Mouse (Mus musculus) large intestine, adult 2 months (tissue): ENCODE measurements around the gene Cpt1a. TPM values are rescaled to one million over a fixed set of nuclear protein-coding genes. Genes with fewer than 3 reads are reported as not detected.

ENCODE experiments used
- DNase-seq: peaks from one replicate; pipeline ENCODE4 v3.0.0-alpha.2; 2012; ENCODE audit warnings: low read depth, low spot score
- WGBS: fragments of 180-500 bp; shearing (Covaris S2); methylation state at CpG from one replicate; pipeline ENCODE4 v1.1.7; 2018; 5-methylcytosine and 5-hydroxymethylcytosine counted together
- polyA plus RNA-seq: library from polyadenylated mRNA; depleted of rRNA; stranded (reverse); fragments of >200 nt; gene quantifications from 2 replicates; pipeline ENCODE4 v1.2.3, GENCODE M21; 2012; rRNA removed

Cpt1a gene
- polyA plus RNA-seq, 1 experiment: 50.5 TPM

DNA sequence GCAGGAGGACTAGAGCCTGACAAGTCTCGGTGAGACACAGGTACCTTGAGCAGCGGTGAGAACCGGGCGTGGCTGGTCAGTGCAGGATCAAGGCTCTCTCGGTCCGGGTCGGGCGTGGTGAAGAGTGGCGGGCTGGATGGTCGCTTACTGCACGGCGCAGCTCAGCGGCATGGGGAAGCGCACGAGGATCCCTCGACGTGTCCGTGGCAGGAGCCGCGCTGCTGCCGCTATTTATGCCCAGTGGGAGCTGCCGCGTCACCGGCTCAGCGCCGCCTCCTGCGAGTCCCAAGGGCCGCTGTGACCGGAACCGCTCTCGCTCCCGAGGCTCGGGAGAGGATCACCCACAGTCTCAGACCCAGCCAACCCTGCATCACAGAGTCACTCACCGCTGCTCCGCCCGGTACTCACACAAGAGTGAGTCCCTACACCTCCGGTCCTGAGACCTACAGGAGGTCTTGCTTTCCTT is 92.2 kb downstream of the Cpt1a start, which contains the start of gene Gal:
Gene Gal, minus strand, starts transcription at position 277 of the 466 bp plus-strand sequence.
- no peak for DNase-seq
- 3% methylated on average over 37 of the region's 37 CpGs for WGBS

DNA sequence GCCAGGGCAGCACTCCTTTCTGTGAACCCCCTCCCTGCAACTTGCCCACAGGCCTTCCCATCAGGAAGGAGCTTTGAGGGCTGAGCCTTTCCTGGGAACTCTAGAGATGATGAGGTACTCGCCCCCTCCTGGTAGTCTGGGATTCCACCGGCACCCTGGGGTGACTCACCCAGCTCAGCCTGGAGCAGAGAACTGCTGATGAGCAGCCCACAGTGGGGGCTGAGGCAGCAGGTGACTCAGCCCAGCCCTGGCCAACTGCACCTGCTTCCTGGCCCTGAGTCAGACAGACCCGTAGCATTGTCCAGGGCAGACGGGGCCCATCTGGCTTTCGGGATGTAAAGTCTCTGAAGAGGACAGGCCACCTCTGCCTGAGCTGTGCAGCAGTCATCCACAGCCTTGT is 97.1 kb downstream of the Cpt1a start:
- DNase-seq: no peak

DNA sequence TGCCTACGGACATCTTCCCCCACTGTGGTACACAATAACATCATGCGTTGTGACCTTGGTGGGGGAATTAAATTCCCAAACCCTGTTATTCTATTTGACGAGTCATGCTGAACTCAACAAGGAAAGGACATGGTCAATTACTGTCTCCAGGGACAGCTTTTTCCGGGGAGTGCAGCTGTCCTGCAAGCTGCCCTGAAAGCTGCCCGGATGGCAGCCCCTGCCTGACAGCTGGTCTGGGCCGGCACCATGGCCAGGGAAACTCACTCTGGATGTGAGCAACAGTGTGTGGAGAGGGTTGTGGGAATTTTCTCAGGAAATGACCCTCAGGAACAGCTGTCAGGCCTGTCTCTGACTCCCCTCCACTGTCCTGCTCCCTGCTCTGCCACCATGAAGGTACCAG is 100.4 kb downstream of the Cpt1a start:
- 77% methylated on average over 6 of the region's 6 CpGs for WGBS
- DNase-seq: no peak

More for the DNA sequence above, 97.1 kb downstream of the Cpt1a start:
- 19% methylated on average over 5 of the region's 5 CpGs for WGBS

DNA sequence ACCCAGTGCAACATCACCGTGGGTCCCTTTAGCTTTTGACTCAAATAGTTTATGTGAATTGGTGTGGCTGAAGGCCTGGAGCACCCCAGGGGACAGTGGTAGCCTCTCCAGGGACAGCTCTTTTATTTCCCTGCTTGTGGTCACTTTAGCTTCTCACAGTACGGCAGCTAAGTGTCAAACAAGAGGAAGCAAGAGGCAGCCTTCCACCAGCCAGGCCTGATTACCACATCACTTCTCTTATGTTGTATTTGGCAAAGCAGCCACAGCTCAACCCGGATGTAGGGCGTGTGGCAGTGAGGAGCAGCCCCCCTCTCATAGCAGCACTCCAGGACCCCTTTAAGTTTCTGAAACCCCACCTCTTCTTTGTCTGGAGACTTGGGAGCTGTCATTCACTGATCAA is 100.8 kb downstream of the Cpt1a start:
- WGBS: 56% methylated on average over 4 of the region's 4 CpGs
- DNase-seq: no peak

DNA sequence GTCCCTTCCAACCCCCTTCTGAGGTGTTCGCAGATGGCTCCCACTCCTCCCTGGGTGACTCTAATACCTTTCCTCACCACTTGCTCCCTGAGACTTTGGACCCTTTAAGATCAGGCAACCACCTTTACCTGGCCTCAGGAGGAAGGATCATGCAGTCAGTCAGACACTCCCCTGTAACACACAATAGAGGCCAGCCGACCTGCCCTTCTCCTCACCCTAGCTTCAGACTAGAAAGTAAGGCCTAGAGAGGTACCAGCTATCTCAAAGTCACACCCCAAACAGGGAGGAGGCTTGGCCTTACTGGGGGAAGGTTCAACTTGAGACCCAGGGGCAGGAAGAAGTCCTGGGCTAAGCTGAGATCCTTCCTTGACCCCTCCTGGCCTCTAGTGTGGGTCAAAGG is 102.1 kb downstream of the Cpt1a start:
- DNase-seq: no peak
- 57% methylated on average over 2 of the region's 2 CpGs for WGBS

DNA sequence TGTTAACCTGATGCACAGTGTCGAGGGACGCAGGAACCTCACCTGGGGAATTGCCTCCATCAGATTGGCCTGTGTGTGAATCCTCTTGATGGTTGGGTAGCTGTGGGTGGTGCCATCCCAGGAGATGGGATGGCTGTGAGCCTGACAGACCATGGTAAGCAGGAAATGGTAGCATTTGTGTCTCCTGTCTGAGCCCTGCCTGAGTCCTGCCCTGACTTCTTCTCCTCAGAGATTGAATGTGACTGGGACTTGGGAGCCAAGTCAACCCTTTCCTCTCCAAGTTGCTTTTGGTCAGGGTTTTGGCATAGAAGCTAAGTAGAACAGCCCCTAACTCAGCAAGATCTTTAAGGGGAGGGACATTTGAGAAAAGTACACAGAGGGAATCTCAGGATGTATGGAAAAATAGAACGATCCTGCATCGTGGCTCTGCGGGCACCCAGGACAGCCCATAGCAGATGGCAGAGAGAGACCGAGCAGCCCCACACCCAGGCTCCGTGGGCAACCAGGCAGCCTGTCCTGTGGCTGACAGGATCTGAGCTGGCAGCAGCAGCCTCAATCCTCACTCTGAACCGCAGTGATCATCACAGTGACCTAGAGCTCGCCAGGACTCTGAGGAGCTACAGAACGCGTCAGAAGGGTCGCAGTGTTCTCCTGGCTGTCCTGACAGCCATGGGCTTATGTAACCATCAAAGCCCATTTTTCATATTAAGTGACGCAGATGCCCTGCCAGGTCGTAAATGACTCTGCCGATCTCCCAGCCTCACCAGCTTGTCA is 106.1 kb downstream of the Cpt1a start:
- 80% methylated on average over 15 of the region's 15 CpGs for WGBS

DNA sequence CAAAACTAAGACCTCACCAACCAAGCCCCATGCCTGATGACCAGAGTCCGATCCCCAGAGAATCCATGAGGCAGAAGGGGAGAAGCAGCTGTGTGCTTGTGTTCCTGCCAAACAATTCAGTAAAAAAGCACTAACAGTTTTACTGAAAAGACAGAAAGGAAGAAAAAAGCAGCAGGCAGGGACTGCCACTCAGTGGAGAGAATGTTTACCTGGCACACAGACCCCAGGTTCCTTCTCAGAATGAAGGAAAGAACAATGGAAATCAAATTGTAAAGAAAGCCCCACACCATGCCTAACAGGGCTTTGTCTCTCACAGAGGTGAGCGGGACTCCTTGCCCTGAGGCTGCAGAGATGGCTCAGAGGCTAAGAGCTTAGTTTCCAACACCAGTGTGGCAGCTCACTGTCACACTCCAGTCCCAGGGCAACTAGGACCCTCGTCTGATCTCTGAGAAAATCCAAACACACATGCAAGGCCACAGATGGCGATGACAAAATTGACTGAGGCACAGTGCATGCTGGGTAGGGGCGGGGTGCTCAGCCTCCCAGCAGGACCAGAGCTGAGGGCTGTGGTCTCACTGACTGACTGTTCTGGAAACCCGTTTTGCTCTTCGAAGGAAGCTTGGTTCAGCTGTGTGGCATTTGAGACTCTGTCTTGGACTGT is 107.2 kb downstream of the Cpt1a start:
- no peak for DNase-seq
- 61% methylated on average over 7 of the region's 7 CpGs for WGBS

More for the DNA sequence above, 106.1 kb downstream of the Cpt1a start:
- DNase-seq: no peak

DNA sequence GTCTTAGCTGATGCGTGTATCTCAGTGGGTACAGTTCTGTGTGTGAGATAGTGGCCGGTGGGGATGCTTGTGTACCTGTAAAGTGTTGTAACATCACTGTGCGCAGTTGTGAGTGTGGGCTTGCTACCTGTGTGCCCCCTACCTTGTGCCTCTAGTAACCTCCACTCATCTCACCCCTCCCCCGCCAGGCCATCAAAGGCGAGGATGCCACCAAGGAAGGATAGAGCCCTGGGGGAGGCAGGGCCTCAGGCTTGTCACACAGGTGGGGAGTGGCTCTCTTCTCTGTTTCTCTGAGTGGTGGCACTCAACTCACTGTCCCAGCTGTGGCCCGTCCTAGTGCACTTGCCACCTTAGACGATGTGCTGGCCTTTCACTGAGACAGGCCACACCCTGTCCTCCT is 108.9 kb downstream of the Cpt1a start:
- 74% methylated on average over 7 of the region's 7 CpGs for WGBS
- DNase-seq: no peak

DNA sequence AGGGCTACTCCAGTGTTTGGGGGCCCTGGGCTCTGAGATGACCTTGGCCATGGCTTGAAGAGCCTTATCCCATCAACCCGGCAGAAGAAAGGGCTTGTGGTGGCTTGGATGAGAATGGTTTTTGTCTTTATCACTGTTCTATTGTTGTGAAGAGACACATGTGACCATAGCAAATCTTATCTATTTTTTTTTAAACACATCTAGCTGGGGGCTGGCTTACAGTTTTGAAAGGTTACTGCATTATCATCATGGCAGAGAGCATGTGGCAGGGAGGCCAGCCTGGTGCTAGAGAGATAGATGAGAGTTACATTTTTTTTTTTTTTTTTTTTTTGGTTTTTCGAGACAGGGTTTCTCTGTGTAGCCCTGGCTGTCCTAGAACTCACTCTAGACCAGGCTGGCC is 109.8 kb downstream of the Cpt1a start:
- no peak for DNase-seq
- WGBS: 87% methylated on average over 2 of the region's 2 CpGs

DNA sequence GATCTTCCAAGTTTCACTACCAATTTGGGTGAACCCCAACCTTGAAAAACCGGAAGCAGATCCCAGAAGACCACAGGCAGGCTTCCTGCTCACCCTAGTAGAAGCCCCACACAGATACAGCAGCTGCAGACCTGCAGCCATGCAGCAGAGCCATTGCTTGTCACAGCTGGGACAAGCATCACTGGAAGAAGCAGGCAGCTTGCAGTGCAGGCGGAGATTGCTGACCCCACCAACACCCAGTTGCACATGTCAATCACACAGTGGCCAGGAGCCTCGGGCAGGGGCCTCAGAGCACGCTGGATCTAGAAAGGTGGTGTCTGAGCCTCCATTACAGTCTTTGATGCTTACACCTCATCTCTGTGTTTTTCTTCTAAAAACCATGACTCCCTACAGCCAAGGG is 112.0 kb downstream of the Cpt1a start:
- 65% methylated on average over 4 of the region's 4 CpGs for WGBS
- DNase-seq: no peak

DNA sequence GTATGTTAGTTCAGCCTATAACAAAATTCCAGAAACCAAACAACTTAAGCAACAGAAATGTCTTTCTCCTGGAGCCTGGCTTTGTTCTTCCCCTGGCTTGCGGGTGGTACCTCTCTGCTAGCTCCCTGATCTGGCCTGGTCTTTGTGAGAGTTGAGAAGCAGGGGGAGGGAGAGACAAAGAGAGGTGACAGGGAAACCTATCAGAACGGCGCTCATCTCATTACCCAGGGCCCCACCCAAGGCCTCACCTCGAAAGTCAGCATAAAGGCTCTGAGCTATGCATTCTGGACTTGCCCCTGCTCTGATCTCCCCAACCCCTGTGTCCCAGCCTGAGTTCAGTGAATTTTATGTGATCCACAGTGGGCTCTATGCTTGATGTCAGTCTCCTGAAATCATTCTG is 112.5 kb downstream of the Cpt1a start:
- WGBS: 38% methylated on average over 4 of the region's 4 CpGs
- no peak for DNase-seq

Other genes with a start within 250 kb of the Cpt1a start
- gene Mrpl21, start 39.4 kb upstream of the Cpt1a start, polyA plus RNA-seq: 63.9 and 68.0 TPM in 2 replicates
- 4.4 and 6.0 TPM in 2 replicates for gene Ighmbp2, start 39.3 kb upstream of the Cpt1a start, polyA plus RNA-seq
- gene Tesmin, start 66.5 kb downstream of the Cpt1a start, polyA plus RNA-seq: 0.11 and 0.14 TPM in 2 replicates
- gene Gal, start 92.2 kb downstream of the Cpt1a start, polyA plus RNA-seq: 18.5 and 36.9 TPM in 2 replicates